Mouse (Mus musculus): ENCODE results near the gene Hs3st3b1.

Hs3st3b1 gene

GRCm38 (mm10) chr11:63922091-63922621 is at the start of gene Hs3st3b1:
Hs3st3b1 (minus strand) TSS chr11:63922290.
- no peak for DNase-seq (ENCODE audit: extremely low read depth, insufficient read length, low spot score)

- DNase-seq (ENCODE audit: extremely low read depth, insufficient read length, low spot score): no peak
These were observed 49.4 kb upstream of the Hs3st3b1 start for GRCm38 (mm10) chr11:63971462-63971861.

- no peak for DNase-seq (ENCODE audit: extremely low read depth, insufficient read length, low spot score)
These were observed 48.7 kb upstream of the Hs3st3b1 start for GRCm38 (mm10) chr11:63970818-63971217.

- DNase-seq (ENCODE audit: extremely low read depth, insufficient read length, low spot score): no peak
These were observed 47.3 kb upstream of the Hs3st3b1 start for GRCm38 (mm10) chr11:63969205-63969910.

GRCm38 (mm10) chr11:63968388-63969035 is 46.4 kb upstream of the Hs3st3b1 start:
- no peak for DNase-seq (ENCODE audit: extremely low read depth, insufficient read length, low spot score)

GRCm38 (mm10) chr11:63967641-63968387 is 45.7 kb upstream of the Hs3st3b1 start:
- DNase-seq (ENCODE audit: extremely low read depth, insufficient read length, low spot score): no peak

- DNase-seq (ENCODE audit: extremely low read depth, insufficient read length, low spot score): no peak
These were observed 43.3 kb upstream of the Hs3st3b1 start for GRCm38 (mm10) chr11:63965437-63965836.

- DNase-seq (ENCODE audit: extremely low read depth, insufficient read length, low spot score): no peak
These were observed 35.1 kb upstream of the Hs3st3b1 start for GRCm38 (mm10) chr11:63957207-63957606.

GRCm38 (mm10) chr11:63956748-63957147 is 34.7 kb upstream of the Hs3st3b1 start:
- no peak for DNase-seq (ENCODE audit: extremely low read depth, insufficient read length, low spot score)

- DNase-seq (ENCODE audit: extremely low read depth, insufficient read length, low spot score): no peak
These were observed 31.8 kb upstream of the Hs3st3b1 start for GRCm38 (mm10) chr11:63953887-63954286.

- no peak for DNase-seq (ENCODE audit: extremely low read depth, insufficient read length, low spot score)
These were observed 30.7 kb upstream of the Hs3st3b1 start for GRCm38 (mm10) chr11:63952743-63953191.

GRCm38 (mm10) chr11:63951831-63952631 is 29.9 kb upstream of the Hs3st3b1 start:
- DNase-seq (ENCODE audit: extremely low read depth, insufficient read length, low spot score): no peak

- DNase-seq (ENCODE audit: extremely low read depth, insufficient read length, low spot score): no peak
These were observed 26.3 kb upstream of the Hs3st3b1 start for GRCm38 (mm10) chr11:63948371-63948770.

- DNase-seq (ENCODE audit: extremely low read depth, insufficient read length, low spot score): no peak
These were observed 24.9 kb upstream of the Hs3st3b1 start for GRCm38 (mm10) chr11:63947024-63947423.

GRCm38 (mm10) chr11:63943947-63944346 is 21.9 kb upstream of the Hs3st3b1 start:
- DNase-seq (ENCODE audit: extremely low read depth, insufficient read length, low spot score): no peak

- DNase-seq (ENCODE audit: extremely low read depth, insufficient read length, low spot score): no peak
These were observed 21.3 kb upstream of the Hs3st3b1 start for GRCm38 (mm10) chr11:63943268-63943890.

- DNase-seq (ENCODE audit: extremely low read depth, insufficient read length, low spot score): no peak
These were observed 20.1 kb upstream of the Hs3st3b1 start for GRCm38 (mm10) chr11:63942177-63942576.

GRCm38 (mm10) chr11:63936641-63937040 is 14.6 kb upstream of the Hs3st3b1 start:
- no peak for DNase-seq (ENCODE audit: extremely low read depth, insufficient read length, low spot score)

- DNase-seq (ENCODE audit: extremely low read depth, insufficient read length, low spot score): no peak
These were observed 4.8 kb upstream of the Hs3st3b1 start for GRCm38 (mm10) chr11:63926901-63927300.

- DNase-seq (ENCODE audit: extremely low read depth, insufficient read length, low spot score): no peak
These were observed 3.1 kb upstream of the Hs3st3b1 start for GRCm38 (mm10) chr11:63925161-63925582.
